Mouse (Mus musculus): ENCODE measurements around the gene Wipf2.
"Not testable (repeated sequence)": the region's sequence is repeated elsewhere in the genome, so short reads cannot be mapped to it uniquely, and the experiment has no call there.

The Wipf2 gene

GRCm38 (mm10) chr11:98863028-98863750 is at the start of gene Wipf2:
TSS of gene Wipf2 (plus strand) at chr11:98863638.
- in situ Hi-C loops (cut with MboI; ENCODE audit: low sequenced_read_pairs) = no loop called here

- in situ Hi-C loops (cut with MboI; ENCODE audit: low sequenced_read_pairs) = no loop called here
Observed at GRCm38 (mm10) chr11:98816706-98817239, 46.7 kb upstream of the Wipf2 start.

GRCm38 (mm10) chr11:98820968-98821367 is 42.5 kb upstream of the Wipf2 start:
- in situ Hi-C loops (cut with MboI; ENCODE audit: low sequenced_read_pairs) = no loop called here

- in situ Hi-C loops (cut with MboI; ENCODE audit: low sequenced_read_pairs) = not testable (repeated sequence)
Observed at GRCm38 (mm10) chr11:98826071-98826470, 37.4 kb upstream of the Wipf2 start.

GRCm38 (mm10) chr11:98827877-98828276 is 35.6 kb upstream of the Wipf2 start:
- in situ Hi-C loops (cut with MboI; ENCODE audit: low sequenced_read_pairs) = no loop called here

GRCm38 (mm10) chr11:98829091-98829775 is 34.2 kb upstream of the Wipf2 start:
- in situ Hi-C loops (cut with MboI; ENCODE audit: low sequenced_read_pairs) = no loop called here

GRCm38 (mm10) chr11:98829875-98830274 is 33.6 kb upstream of the Wipf2 start:
- in situ Hi-C loops (cut with MboI; ENCODE audit: low sequenced_read_pairs) = no loop called here

GRCm38 (mm10) chr11:98835296-98835695 is 28.1 kb upstream of the Wipf2 start:
- in situ Hi-C loops (cut with MboI; ENCODE audit: low sequenced_read_pairs) = no loop called here

GRCm38 (mm10) chr11:98835725-98836124 is 27.7 kb upstream of the Wipf2 start:
- in situ Hi-C loops (cut with MboI; ENCODE audit: low sequenced_read_pairs) = no loop called here

GRCm38 (mm10) chr11:98836128-98836527 is 27.3 kb upstream of the Wipf2 start:
- in situ Hi-C loops (cut with MboI; ENCODE audit: low sequenced_read_pairs) = no loop called here

- in situ Hi-C loops (cut with MboI; ENCODE audit: low sequenced_read_pairs) = no loop called here
Observed at GRCm38 (mm10) chr11:98836651-98837141, 26.7 kb upstream of the Wipf2 start, which contains the start of gene Rapgefl1. TSS of gene Rapgefl1 (plus strand) at chr11:98836785.

GRCm38 (mm10) chr11:98837231-98837704 is 26.2 kb upstream of the Wipf2 start:
- in situ Hi-C loops (cut with MboI; ENCODE audit: low sequenced_read_pairs) = no loop called here

- in situ Hi-C loops (cut with MboI; ENCODE audit: low sequenced_read_pairs) = no loop called here
Observed at GRCm38 (mm10) chr11:98837917-98838316, 25.5 kb upstream of the Wipf2 start.

- in situ Hi-C loops (cut with MboI; ENCODE audit: low sequenced_read_pairs) = no loop called here
Observed at GRCm38 (mm10) chr11:98838512-98838911, 24.9 kb upstream of the Wipf2 start.

GRCm38 (mm10) chr11:98839402-98839801 is 24.0 kb upstream of the Wipf2 start:
- in situ Hi-C loops (cut with MboI; ENCODE audit: low sequenced_read_pairs) = no loop called here

GRCm38 (mm10) chr11:98839897-98840296 is 23.5 kb upstream of the Wipf2 start:
- in situ Hi-C loops (cut with MboI; ENCODE audit: low sequenced_read_pairs) = no loop called here

- in situ Hi-C loops (cut with MboI; ENCODE audit: low sequenced_read_pairs) = no loop called here
Observed at GRCm38 (mm10) chr11:98846016-98846415, 17.4 kb upstream of the Wipf2 start.

- in situ Hi-C loops (cut with MboI; ENCODE audit: low sequenced_read_pairs) = no loop called here
Observed at GRCm38 (mm10) chr11:98846865-98847604, 16.4 kb upstream of the Wipf2 start.

- in situ Hi-C loops (cut with MboI; ENCODE audit: low sequenced_read_pairs) = no loop called here
Observed at GRCm38 (mm10) chr11:98849196-98849894, 14.1 kb upstream of the Wipf2 start.
